Mouse (Mus musculus): Measurements from ENCODE around the gene Slc29a2.

- no peak for TF ChIP-seq GATA1 (IDR thresholded peaks at IDR 0.05; ENCODE audit: borderline replicate concordance, low read length)
- TF ChIP-seq FLI1 (IDR thresholded peaks at IDR 0.05; ENCODE audit: low read length): no peak
Observed at GRCm38 (mm10) chr19:5069486-5069885, 45.8 kb downstream of the Slc29a2 start.
